Mouse (Mus musculus) hindbrain, embryonic 11.5 days (tissue): ENCODE measurements around the gene Ubn2. TPM values are rescaled to one million over a fixed set of nuclear protein-coding genes. Genes with fewer than 3 reads are reported as not detected.
"Not testable (repeated sequence)": the region's sequence is repeated elsewhere in the genome, so short reads cannot be mapped to it uniquely, and the experiment has no call there.

Source experiments
- ATAC-seq: fragments of 200-750 bp; cut with Nextera tagmentation; 2 replicates; pipeline ENCODE4 v1.8.0; 2017; ENCODE audit warnings: mild to moderate bottlenecking, moderate TSS enrichment, moderate library complexity; ENCODE audit not compliant: low FRiP score
- DNase-seq: peaks from one replicate; pipeline ENCODE4 v3.0.0-alpha.2; 2015; ENCODE audit warnings: low spot score
- H3K27ac ChIP-seq: fragments of 300-500 bp; sonication (generic); 2 replicates; pipeline ENCODE4 v1.5.1; 2014; ENCODE audit warnings: mild to moderate bottlenecking, low read depth, low read length
- H3K27me3 ChIP-seq: fragments of 300-500 bp; sonication (generic); 2 replicates; pipeline ENCODE4 v1.6.1; 2014; ENCODE audit warnings: mild to moderate bottlenecking, low read length, moderate library complexity, mixed read lengths; ENCODE audit not compliant: control insufficient read depth, insufficient read depth
- H3K36me3 ChIP-seq: fragments of 300-500 bp; sonication (generic); 2 replicates; pipeline ENCODE4 v1.6.1; 2014; ENCODE audit warnings: mild to moderate bottlenecking, low read length, moderate library complexity, mixed read lengths; ENCODE audit not compliant: control insufficient read depth, insufficient read depth
- H3K4me1 ChIP-seq: fragments of 300-500 bp; sonication (generic); replicated peaks from 2 replicates; pipeline ENCODE4 v1.6.1; 2014; ENCODE audit warnings: low read length, mixed read lengths; ENCODE audit not compliant: control insufficient read depth, insufficient read depth
- H3K4me2 ChIP-seq: fragments of 300-500 bp; sonication (generic); replicated peaks from 2 replicates; pipeline ENCODE4 v1.6.1; 2014; ENCODE audit warnings: mild to moderate bottlenecking, low read depth, low read length
- H3K4me3 ChIP-seq: fragments of 300-500 bp; sonication (generic); 2 replicates; pipeline ENCODE4 v1.5.1; 2014; ENCODE audit warnings: low read depth, low read length
- H3K9ac ChIP-seq: fragments of 300-500 bp; sonication (generic); 2 replicates; pipeline ENCODE4 v1.6.1; 2014; ENCODE audit warnings: low read depth, low read length
- H3K9me3 ChIP-seq: fragments of 300-500 bp; sonication (generic); 2 replicates; pipeline ENCODE4 v1.6.1; 2016; ENCODE audit warnings: low read length; ENCODE audit not compliant: control insufficient read depth
- WGBS: fragments of 180-500 bp; shearing (Covaris S2); extraction: QIAGEN DNeasy Blood & Tissue Kit; methylation state at CpG from one replicate; pipeline ENCODE4 v1.1.7; 2014; 5-methylcytosine and 5-hydroxymethylcytosine counted together
- polyA plus RNA-seq: library from polyadenylated mRNA; unstranded; fragments of >200 nt; fragmentation: Nextera tagmentation; extraction: Ambion mirVana; gene quantifications from 2 replicates; pipeline ENCODE4 v1.2.1, GENCODE M21; 2014

Ubn2 gene
- polyA plus RNA-seq, 1 experiment from 2014 or later: 27.8 TPM

DNA sequence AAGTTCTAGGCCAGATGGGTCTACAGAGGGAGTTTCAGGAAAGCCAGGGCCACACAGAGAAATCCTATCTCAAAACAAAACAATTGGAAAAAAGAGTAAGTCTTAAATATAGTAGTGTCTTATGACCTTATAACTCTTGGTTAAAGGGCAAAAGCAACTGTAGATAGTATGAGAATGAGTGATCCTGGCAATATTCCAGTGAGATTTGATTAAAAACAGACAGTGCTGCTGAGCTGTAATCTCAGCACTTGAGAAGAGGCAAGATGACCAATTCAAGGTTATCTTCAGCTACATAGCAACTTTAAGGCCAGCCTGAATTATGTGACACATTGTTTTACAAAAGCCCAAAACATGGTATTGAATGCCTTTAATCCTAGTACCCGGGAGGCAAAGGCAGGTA lies 114.0 kb downstream of the Ubn2 start:
- Histone ChIP-seq H3K4me1 (no peaks in the 10 kb centered on the region), H3K27me3 (no peaks in the 10 kb centered on the region), H3K9me3 (no peaks in the 10 kb centered on the region), H3K27ac (no peak overlapping the region), H3K4me3 (no peak overlapping the region), H3K36me3 (no peaks in the 10 kb centered on the region), H3K9ac (no peak overlapping the region), H3K4me2 (no peak overlapping the region)
- WGBS: 91% methylated on average over 1 of the region's 1 CpGs
- DNase-seq (no peak), ATAC-seq (no peak)

DNA sequence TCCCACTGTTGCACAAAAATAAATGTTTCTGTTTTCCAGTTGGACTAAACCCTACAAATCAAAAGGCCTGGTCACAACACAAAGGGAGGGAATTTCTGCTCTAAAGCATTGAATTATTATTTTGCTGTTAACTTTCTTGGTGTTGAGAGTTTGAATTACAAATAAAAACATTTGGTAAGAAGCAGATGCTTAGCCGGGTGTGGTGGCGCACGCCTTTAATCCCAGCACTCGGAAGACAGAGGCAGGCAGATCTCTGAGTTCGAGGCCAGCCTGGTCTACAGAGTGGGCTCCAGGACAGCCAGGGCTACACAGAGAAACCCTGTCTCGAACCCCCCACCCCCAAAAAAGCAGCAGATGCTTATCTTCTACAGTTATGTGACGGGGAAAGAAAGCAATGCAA lies 114.8 kb downstream of the Ubn2 start:
- H3K27ac ChIP-seq, ATAC-seq, H3K4me3 ChIP-seq, H3K9ac ChIP-seq, H3K4me1 ChIP-seq, H3K27me3 ChIP-seq, DNase-seq, H3K36me3 ChIP-seq, H3K4me2 ChIP-seq, H3K9me3 ChIP-seq: not testable (repeated sequence)
- WGBS: 93% methylated on average over 7 of the region's 7 CpGs

DNA sequence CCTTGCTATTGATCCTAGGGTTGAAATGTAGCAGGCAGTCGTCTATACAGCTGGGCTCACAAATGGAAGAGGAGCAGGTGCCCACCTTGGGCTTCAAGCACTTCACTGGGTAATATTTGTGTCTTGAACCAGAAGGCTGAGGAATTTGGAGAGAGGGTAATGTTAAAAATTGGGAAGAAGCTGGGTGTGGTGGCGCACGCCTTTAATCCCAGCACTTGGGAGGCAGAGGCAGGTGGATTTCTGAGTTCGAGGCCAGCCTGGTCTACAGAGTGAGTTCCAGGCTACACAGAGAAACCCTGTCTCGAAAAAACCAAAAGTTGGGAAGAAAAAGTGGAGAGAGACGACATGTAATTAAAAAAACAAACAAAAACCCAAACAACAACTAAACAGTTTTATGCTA lies 116.1 kb downstream of the Ubn2 start:
- not testable (repeated sequence) for H3K36me3 ChIP-seq, H3K9ac ChIP-seq, H3K4me3 ChIP-seq, H3K4me1 ChIP-seq, ATAC-seq, H3K27me3 ChIP-seq, H3K9me3 ChIP-seq, DNase-seq
- Histone ChIP-seq H3K4me2 (peak overlapping the region; percentile 76; the same call in 1 of the 2 replicates), H3K27ac (0 out of 2 replicates have a peak overlapping the region, but pooled peaks have one; percentile 98)
- WGBS: 85% methylated on average over 6 of the region's 6 CpGs

DNA sequence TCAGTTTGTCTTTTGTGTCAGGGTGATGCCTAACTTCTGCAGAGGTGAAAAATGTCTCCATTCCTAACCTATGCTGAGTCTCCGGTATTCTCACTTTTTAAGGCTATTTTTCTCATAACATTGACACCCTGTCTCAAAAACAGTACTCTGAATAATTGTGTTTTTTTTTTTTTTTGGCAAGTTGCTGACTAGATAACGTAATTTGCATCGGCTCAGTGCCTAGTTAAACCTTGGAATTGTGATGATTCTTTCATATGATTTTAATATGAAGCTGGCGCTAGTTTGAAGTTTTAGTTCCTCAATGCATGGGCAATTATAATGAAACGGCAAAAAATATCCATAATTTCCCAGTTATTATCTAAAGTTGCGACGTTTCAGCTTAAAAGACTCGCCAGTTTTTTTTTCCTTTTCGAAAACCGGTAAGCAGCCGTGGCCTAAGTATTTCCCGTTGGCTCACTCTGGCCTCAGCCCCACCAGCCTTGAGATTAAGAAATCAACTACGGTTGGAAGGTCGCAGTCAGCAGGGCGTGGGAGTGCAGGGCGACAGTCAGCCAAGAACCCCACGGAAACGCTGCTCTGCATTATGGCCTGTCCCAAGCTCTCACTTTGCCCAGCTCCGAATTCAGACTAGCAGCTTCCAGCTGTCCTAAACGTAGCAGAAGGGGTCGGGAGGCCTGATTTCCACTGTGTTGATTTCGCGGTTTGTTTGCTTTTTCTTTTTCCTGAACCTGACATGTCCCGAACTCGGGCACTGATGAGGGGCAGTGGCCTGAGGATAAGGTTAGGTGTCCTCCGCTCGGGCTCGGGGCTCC lies 116.7 kb downstream of the Ubn2 start:
- 10% methylated on average over 28 of the region's 28 CpGs for WGBS
- no peaks in the 10 kb centered on the region for H3K4me1 ChIP-seq
- H3K27ac ChIP-seq: peak overlapping the region; percentile 98
- no peak; the same call in 1 of the 2 replicates for ATAC-seq
- no peaks in the 10 kb centered on the region for H3K27me3 ChIP-seq
- peak overlapping the region; percentile 74 for H3K4me3 ChIP-seq
- no peaks in the 10 kb centered on the region for H3K9me3 ChIP-seq
- H3K36me3 ChIP-seq: no peaks in the 10 kb centered on the region
- H3K4me2 ChIP-seq: peak overlapping the region; percentile 76
- DNase-seq: no peak
- H3K9ac ChIP-seq: peak overlapping the region; percentile 87

DNA sequence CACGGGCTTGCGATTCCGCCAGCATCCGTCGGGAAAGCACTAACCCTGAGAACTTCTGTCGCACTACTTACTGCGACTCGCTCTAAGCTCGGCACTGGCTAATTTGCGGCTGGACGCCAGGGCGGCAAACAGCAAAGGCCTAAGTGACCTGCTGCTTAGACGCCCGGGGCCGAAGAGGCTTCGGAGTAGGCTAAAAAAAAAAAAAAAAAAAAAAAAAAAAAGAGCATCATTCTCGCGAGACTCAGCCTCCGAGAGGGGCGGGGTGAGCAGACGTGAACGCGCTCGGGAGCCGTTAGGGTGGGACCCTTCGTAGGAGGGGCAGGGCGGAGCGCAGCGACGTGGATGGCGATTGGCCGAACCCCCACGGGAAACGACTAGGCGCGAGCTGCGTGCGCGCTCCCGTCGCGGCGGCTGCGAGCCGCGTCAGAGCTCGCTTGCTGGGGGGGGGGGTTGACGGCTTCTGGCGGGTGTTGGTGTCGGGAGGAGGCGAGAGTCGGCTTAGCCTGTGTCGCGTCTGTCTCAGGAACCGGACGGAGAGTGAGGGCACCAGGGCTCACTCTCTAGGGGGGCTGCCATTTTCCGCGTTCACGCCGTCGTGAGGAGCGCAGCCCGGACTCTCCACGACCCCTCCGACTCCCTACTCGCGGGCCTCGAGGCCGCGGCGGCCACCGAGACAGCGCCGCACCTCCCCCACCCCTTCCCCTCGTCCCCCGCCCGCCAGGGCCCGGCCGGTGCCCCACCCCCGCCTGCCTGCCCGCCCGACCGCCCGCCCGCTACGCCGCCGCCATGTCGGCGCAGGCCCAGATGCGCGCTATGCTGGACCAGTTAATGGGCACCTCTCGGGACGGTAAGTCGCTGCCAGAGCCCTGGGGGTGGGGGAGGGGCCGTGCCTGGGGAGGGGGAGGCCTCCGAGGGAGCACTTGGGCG lies 117.6 kb downstream of the Ubn2 start, which contains the start of gene Luc7l2:
Gene Luc7l2 (plus strand): TSS at position 273 of the 927 bp plus-strand sequence.
- Histone ChIP-seq H3K9ac (peak within 1 kb of the TSS; percentile 90), H3K27ac (peak within 1 kb of the TSS; percentile 98), H3K27me3 (no peaks in the 10 kb centered on the region), H3K4me2 (peak within 1 kb of the TSS; percentile 76), H3K36me3 (no peaks in the 10 kb centered on the region), H3K9me3 (no peaks in the 10 kb centered on the region), H3K4me3 (peak within 1 kb of the TSS; percentile 74), H3K4me1 (no peaks in the 10 kb centered on the region)
- ATAC-seq (peak; percentile 93), DNase-seq (peak; percentile 97)
- WGBS: under 1% methylated on average over 90 of the region's 98 CpGs

DNA sequence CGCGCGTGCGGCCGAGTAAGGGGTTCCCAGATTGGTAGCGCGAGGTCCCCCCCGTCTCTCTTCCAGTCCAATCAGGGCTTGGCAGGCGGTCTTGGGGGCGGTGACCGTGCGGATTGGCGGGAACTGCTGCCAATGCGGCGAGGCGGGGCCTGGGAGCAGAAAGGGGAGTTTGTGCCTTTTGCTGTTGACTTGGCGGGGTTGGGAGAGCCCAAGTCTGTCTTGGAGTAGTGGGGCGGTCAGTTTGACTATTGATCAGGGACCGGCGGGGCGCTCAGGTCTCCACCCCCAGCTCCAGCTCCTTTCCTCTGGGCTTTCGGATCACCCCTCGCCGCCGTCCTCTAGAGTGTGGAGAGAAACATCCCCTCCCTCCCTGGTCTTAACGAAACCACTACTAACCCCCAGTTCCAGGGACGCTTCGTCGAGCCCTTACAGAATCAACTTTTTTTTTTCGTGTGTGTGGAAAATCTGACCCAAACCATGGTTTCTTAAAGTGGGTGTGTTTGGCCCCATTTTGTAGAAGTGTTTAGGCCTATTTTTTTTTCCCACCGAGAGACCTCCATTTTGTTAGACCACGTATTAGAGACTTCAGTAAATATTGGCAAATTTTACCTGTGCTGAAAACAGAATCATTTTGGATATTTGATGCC lies 118.4 kb downstream of the Ubn2 start:
- Histone ChIP-seq H3K4me1 (no peaks in the 10 kb centered on the region), H3K4me3 (peak overlapping the region; percentile 74), H3K9me3 (no peaks in the 10 kb centered on the region), H3K27ac (peak overlapping the region; percentile 98), H3K9ac (peak overlapping the region; percentile 90), H3K4me2 (peak overlapping the region; percentile 49), H3K36me3 (no peaks in the 10 kb centered on the region), H3K27me3 (no peaks in the 10 kb centered on the region)
- DNase-seq (peak; percentile 97), ATAC-seq (peak; percentile 94)
- WGBS: under 1% methylated on average over 28 of the region's 32 CpGs

DNA sequence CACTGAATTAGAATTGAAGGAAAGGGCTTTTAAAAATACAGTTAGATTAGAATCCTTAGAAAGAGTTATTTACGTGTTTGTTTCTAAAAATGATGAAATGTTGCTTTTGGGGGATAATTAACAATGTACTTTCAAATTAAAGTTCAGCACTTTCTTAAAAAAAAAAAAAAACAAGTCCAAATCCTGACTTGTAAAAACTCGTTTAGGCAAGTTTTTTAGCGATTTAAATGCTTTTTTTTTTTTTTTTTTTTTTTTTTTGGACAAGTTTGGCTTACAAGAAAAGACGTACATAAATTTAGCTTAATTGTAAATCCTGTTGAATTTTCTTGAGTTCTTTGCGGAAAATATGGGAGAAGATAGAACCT lies 118.9 kb downstream of the Ubn2 start:
- no peaks in the 10 kb centered on the region for H3K9me3 ChIP-seq
- no peaks in the 10 kb centered on the region for H3K27me3 ChIP-seq
- no peaks in the 10 kb centered on the region for H3K36me3 ChIP-seq
- no peaks in the 10 kb centered on the region for H3K4me1 ChIP-seq
- H3K4me3 ChIP-seq: peak overlapping the region; percentile 74
- H3K4me2 ChIP-seq: peak overlapping the region; percentile 49
- H3K27ac ChIP-seq: no peak overlapping the region
- DNase-seq (no peak), ATAC-seq (no peak)
- WGBS: 25% methylated on average over 5 of the region's 5 CpGs
- H3K9ac ChIP-seq: no peak overlapping the region
